Mouse (Mus musculus): ENCODE results near the gene Paqr9.

Paqr9 gene

DNA sequence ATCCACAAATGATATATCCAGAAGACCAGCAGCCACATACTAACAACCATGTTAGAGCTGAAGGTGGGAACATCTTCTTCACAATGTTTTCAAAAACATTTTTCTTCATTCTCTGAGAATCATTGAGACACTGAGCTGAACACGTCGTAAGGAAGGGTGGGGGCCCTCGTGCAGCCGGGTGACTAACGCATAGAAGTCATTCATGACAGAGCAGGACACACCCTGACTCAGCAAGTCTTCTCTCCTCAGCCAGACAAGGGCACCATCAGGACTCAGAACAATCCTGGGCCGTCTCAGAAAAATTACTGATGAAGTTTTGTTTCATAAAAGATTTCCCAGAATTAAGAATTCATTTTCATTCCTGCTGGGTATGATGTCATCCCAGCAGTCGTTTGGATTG, 12.8 kb upstream of the Paqr9 start:
- DNase-seq: no peak

DNA sequence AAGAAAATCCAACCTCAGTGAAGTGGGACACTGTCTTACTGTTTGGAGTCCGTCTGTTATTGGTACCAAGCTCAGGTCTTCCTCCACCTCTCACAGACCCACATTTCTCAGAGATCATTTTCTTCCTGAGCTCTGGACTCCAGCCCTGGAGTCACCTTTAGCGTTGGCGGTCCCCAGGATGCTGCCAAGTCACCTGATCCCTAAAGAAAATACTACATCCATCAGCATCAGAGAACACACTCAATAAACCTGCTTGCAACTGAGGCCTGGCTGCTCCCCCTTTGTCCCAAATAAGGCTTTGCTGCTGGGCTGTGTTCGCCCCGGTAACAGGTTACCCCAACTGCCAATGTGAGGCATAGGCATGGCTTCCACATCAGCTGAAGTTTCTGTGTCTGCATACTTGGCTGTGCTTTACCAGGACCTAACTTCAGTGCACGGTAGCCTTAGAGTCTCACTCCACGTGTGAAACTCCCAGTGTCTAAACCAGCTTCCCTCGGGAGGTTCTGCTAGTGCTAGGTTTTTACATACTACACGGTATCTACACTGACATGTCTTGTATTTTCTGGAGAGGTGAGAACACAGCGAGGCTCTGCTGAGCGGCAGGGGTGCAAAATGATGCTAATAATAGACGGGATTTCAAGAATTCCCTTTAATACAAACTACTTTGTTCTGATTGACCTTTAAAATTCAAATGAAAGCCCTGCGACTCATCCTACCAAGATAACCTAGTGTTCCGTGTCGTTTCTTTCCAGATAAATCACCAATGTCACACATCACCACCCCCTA, 9.6 kb upstream of the Paqr9 start:
- no peak for DNase-seq

- DNase-seq: peak in 1 of 2 experiments; percentile 8
Observed at GRCm38 (mm10) chr9:95550856-95551774, 8.3 kb upstream of the Paqr9 start.

- DNase-seq: peak; percentile 9 to 41
Observed at GRCm38 (mm10) chr9:95552175-95552705, 7.2 kb upstream of the Paqr9 start.

- no peak for DNase-seq
Observed at GRCm38 (mm10) chr9:95554231-95555221, 4.9 kb upstream of the Paqr9 start.

DNA sequence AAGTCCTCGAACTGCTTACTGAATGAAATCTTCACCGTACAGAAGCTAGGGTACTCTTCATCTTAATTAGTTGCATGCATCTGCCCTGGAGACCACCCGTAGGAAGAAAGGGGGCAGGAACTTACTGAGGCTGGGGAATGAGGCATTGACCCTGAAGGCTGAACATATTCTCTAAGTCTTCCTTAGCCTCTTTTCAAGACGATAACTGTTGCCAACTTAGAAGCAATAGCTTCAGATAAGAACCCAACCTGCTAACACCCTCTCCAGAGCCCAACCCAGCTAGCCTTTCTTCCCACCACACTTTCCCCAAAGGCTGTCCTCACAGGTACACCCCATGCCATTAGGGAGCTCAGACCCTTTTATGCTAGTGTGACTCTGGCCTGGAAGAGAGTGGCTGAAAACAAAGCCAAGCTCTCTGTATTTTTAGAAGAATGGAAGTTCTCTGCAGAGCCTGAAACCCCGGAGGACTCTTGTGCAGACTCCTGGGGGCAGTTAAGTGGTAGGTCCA, 4.2 kb upstream of the Paqr9 start:
- no peak for DNase-seq

DNA sequence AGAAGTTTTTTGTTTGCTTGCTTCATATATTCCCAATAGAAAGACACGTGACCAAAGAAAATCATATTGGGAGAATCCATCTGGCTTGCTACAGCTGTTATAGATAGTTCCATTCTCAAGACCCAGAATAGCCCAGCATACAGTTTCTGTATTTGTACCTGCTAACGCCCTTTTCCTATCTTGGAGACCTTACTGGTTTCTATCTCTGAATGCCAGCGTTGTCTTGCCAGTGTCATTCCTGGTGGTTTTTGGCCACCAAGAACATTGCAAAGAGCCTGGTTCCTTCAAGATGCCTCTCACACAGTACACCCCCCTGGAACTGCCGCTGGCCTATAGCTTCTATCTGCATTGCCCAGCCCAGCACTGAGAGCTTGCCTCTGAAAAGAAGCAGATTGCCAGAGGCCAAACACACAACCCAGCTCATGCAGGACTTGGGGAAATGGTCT, 3.4 kb upstream of the Paqr9 start:
- DNase-seq: no peak

GRCm38 (mm10) chr9:95557722-95558121, 1.7 kb upstream of the Paqr9 start:
- no peak for DNase-seq

GRCm38 (mm10) chr9:95558726-95559058, 765 bp upstream of the Paqr9 start:
- DNase-seq: no peak

DNA sequence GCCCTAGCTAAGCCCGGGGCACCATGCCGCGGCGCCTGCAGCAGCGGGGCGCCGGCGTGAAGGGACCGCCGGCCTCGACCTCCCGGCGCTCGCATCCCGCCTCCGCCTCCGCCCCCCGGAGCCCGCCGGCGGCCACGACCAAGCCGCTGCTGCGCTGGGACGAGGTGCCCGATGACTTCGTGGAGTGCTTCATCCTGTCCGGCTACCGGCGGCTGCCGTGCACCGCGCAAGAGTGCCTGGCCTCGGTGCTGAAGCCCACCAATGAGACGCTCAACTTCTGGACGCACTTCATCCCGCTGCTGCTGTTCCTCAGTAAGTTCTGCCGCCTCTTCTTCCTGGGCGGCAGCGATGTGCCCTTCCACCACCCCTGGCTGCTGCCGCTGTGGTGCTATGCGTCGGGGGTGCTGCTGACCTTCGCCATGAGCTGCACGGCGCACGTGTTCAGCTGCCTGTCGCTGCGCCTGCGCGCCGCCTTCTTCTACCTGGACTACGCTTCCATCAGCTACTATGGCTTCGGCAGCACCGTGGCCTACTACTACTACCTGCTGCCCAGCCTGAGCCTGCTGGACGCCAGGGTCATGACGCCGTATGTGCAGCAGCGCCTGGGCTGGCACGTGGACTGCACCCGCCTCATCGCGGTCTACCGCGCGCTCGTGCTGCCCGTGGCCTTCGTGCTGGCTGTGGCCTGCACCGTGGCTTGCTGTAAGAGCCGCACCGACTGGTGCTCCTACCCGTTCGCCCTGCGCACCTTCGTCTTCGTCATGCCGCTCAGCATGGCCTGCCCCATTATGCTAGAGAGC, 679 bp downstream of the Paqr9 start:
- peak; percentile 49 to 71 for DNase-seq

DNA sequence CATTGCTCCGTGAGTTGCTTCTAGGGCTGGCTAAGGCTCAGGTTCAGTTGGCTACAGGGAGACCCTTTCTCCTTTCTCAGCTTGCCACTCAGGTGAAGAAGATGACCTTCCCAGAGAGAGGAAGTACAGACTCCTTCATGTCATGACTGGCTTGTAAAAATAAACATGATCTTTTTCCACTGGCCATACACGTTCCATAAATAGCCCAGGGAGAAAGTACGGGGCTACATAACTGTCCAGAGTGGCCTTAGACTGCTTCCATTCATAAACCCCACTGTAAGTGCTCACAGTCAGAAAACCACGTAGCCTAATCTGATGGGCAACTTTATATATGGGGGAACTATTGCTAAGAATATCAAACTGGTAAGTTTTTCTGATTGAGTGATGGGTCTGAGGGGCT, 4.6 kb downstream of the Paqr9 start:
- DNase-seq: no peak

- DNase-seq: no peak
Observed at GRCm38 (mm10) chr9:95566394-95566793, 6.9 kb downstream of the Paqr9 start.

GRCm38 (mm10) chr9:95566931-95567330, 7.5 kb downstream of the Paqr9 start:
- no peak for DNase-seq

GRCm38 (mm10) chr9:95569249-95569648, 9.8 kb downstream of the Paqr9 start:
- DNase-seq: no peak

- DNase-seq: no peak
Observed at GRCm38 (mm10) chr9:95569966-95570365, 10.5 kb downstream of the Paqr9 start.

DNA sequence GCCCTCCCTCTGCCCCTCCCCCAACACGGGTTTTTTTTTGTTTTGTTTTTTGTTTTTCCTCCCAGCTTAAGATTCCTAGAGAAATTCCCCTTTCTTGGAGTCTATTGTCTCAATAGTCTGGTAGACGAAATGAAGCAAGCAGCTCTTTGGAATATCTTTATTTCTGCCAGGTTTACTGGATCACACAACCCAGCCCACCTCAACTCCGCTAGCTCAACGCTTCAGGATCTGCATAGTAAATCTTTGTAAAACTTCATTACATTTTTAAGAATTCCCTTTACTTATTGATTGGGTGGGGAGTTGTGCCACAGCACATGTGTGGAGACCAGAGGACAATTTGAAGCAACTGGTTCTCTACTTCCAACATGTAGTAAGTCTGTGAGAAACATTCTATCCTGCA, 11.1 kb downstream of the Paqr9 start:
- DNase-seq: no peak

GRCm38 (mm10) chr9:95571494-95571893, 12.0 kb downstream of the Paqr9 start:
- DNase-seq: no peak

DNA sequence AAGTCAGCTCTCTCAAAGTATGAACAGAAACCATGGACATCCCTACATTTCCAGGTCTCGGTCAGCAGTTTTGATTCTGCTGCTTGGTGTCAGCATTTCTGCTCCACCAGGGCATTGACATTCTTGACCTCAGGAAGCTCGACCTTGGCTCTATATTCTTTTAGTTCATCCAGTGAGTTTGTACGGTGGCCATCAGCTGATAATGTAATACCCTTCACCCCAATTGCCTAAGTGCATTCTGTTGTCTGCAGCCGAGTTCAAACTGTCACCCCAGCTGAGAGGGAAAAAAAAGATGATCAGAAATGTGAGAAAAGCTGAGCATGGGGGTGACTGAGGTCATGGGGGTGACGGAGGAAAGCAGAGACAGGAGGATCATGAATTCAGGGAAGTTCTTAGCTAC, 13.1 kb downstream of the Paqr9 start:
- no peak for DNase-seq

DNA sequence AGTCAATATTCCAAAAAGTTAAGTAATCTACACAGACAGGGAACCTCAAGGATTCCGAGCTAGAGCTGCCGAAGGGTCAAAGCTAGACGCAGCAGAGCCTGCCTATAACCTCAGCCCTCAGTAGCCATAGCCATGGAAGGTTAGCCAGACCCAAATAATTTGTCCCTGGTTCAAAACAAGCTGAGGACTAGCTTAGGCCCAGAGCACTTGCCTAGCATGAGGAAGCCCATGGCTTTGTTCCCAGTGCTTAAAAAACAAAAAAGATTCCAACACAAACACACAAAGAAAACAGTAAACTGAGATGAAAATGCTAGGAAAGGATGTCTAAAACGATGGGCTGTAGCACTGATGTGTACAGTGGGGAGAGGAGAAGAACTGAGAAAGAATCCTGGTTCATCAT, 14.7 kb downstream of the Paqr9 start:
- DNase-seq: no peak

- no peak for DNase-seq
Observed at GRCm38 (mm10) chr9:95577502-95577901, 18.0 kb downstream of the Paqr9 start.

DNA sequence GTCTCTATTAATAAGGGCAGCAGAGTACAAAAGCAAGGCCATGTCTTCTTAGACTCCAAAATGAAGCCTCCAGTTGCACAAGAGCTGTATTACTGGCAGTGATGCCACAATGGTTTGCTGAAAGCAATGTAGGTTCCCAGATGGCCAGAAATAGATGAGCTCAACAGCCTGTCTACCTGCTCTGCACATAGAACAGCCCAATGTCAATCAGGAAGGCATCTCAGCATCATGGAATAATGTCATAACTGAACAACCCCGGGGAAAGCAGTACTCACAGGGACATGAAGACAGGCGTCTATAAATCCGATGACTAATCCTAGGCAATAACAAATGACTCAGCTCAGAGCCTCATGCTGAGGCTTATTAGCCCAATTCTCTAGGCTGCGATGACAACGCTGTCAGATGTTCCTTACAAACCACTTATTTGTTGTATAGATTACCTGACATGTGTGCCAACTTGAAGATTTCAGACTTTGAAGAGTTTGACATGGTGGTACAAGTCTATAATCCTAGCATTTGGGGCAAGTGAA, 19.0 kb downstream of the Paqr9 start:
- DNase-seq: no peak
